Mouse (Mus musculus) bone marrow, adult 2 months (tissue): ENCODE measurements around the gene Nckap1l. TPM values are rescaled to one million over a fixed set of nuclear protein-coding genes. Genes with fewer than 3 reads are reported as not detected.

Source experiments
- H3K27ac ChIP-seq: fragments of 200-500 bp; 2 replicates; pipeline ENCODE4 v1.5.1; 2012; ENCODE audit warnings: low read depth, mild to moderate bottlenecking, control low read depth, inconsistent platforms, low read length; ENCODE audit not compliant: control insufficient read depth, poor library complexity, insufficient read depth
- H3K4me1 ChIP-seq: fragments of 200-500 bp; 2 replicates; pipeline ENCODE4 v1.6.1; 2011; ENCODE audit warnings: low read length; ENCODE audit not compliant: control insufficient read depth, insufficient read depth
- H3K4me3 ChIP-seq: fragments of 200-500 bp; replicated peaks from 2 replicates; pipeline ENCODE3; 2011; ENCODE audit warnings: mild to moderate bottlenecking, low read depth, low read length, control low read depth; ENCODE audit not compliant: control insufficient read depth
- CTCF ChIP-seq: fragments of 200-500 bp; IDR thresholded peaks from 2 replicates; pipeline ENCODE4 v1.5.1; 2011; ENCODE audit warnings: low read length, control low read depth; ENCODE audit not compliant: control insufficient read depth, insufficient read depth
- POLR2A ChIP-seq: fragments of 200-500 bp; IDR thresholded peaks from 2 replicates; pipeline ENCODE4 v1.6.1; 2011; ENCODE audit warnings: low read depth, mild to moderate bottlenecking, control low read depth, low read length, borderline replicate concordance; ENCODE audit not compliant: control insufficient read depth
- WGBS: fragments of 180-500 bp; shearing (Covaris S2); methylation state at CpG from one replicate; pipeline ENCODE4 v1.1.7; 2018; 5-methylcytosine and 5-hydroxymethylcytosine counted together
- polyA plus RNA-seq: library from polyadenylated mRNA; stranded (reverse); fragments of >200 nt; gene quantifications from 2 replicates; pipeline ENCODE4 v1.2.4, GENCODE M21; 2011; ENCODE audit warnings: low replicate concordance; ENCODE audit not compliant: missing spikeins, insufficient read depth, insufficient read length

Nckap1l gene
- polyA plus RNA-seq, 1 experiment: 65.9 TPM

DNA sequence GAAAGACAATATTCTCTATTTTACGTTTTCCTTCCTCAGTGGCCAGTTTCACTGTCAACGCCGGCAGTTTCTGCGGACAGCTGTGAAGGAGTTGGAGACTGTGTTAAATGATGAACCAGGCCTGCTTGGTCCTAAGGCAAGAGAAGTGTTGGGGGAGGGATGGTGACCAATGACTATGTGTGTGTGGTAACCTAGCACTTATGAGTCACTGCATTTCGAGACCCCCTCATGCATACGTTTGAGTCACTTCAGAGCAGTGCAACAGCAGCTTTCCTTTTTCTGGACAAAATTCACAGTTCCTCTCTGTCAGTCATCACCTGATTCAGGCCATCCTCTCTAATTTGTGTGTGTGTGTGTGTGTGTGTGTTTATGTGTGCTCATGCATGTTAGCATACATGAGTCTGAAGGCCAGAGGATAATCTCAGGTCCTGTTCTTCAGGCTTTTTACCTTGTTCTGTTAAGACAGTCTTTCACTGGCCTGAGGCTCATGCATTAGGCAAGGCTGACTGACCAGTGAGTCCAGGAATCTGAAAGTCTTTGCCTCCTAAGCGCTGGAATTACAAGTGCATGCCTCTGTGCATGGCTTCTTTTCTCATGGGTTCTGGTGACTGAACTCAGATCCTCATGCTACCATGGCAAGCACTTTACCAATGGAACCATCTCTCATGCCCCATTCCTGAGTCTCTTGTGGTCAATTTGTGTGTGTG lies 18.0 kb downstream of the Nckap1l start:
- H3K4me1 ChIP-seq: no peaks in the 10 kb centered on the region
- no peak for TF ChIP-seq CTCF
- TF ChIP-seq POLR2A: no peak

DNA sequence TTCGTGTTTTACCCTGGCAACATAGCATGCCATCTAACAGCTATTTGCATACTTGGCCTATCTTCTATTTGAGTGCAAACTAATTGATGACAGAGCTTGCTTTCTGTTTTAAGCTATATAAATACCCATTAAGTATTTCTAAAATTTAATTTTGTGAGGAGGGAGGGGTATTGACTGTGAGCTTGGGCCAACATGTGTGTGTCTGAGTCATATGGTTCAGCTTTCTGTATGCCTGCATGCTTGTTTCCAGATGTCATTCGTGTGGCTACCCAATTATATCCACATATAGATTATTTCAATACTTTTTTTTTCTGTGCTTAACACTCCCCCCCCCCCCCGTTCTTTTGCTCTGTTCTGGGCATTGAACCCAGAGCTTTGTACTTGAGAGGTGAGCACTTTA lies 18.7 kb downstream of the Nckap1l start:
- H3K27ac ChIP-seq: no peak overlapping the region
- 84% methylated on average over 3 of the region's 3 CpGs for WGBS
- H3K4me3 ChIP-seq: no peak overlapping the region
- TF ChIP-seq POLR2A (no peak), CTCF (no peak)
- no peaks in the 10 kb centered on the region for H3K4me1 ChIP-seq

More for the DNA sequence above, 18.0 kb downstream of the Nckap1l start:
- Histone ChIP-seq H3K27ac (no peak overlapping the region), H3K4me3 (no peak overlapping the region)
- 78% methylated on average over 7 of the region's 7 CpGs for WGBS

DNA sequence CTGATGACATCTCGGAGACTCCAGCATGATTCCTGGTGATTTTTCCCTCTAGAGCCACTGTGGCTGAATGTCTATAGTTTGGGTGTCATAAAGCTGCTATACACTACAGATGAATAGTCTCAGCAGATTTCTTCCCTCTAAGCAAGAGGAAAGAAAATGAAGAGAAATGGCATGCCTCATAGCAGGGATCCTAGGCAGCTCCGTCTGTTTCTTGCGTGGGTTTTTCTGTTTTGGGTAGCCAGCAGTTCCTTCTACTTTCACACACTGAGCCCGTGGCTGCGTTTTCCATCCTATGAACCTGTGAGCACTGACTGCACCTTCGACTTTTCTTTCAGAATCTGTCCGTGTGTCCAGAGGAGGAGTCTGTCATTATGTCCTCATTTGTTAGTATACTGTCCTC lies 19.6 kb downstream of the Nckap1l start:
- Histone ChIP-seq H3K4me1 (no peaks in the 10 kb centered on the region), H3K27ac (no peak overlapping the region), H3K4me3 (no peak overlapping the region)
- TF ChIP-seq POLR2A (no peak), CTCF (no peak)
- 86% methylated on average over 7 of the region's 7 CpGs for WGBS

DNA sequence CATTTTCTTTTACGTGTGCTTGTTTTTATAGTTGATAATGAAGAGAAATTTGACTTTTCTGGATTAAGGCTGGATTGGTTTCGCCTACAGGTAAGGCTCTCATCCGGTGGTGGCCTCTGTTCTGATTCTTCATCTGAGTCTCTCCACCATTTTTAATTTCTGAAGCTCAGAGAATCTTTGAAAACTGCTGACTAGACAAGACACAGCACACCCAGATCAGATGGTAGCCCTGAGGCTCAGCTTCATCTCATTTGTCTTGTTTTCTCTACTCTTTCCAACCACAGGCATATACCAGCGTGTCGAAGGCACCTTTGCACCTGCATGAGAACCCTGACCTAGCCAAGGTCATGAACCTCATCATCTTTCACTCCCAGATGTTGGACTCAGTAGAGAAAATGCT lies 20.2 kb downstream of the Nckap1l start:
- Histone ChIP-seq H3K4me3 (no peak overlapping the region), H3K4me1 (no peaks in the 10 kb centered on the region), H3K27ac (no peak overlapping the region)
- WGBS: 84% methylated on average over 5 of the region's 5 CpGs
- no peak for TF ChIP-seq CTCF
- TF ChIP-seq POLR2A: no peak

DNA sequence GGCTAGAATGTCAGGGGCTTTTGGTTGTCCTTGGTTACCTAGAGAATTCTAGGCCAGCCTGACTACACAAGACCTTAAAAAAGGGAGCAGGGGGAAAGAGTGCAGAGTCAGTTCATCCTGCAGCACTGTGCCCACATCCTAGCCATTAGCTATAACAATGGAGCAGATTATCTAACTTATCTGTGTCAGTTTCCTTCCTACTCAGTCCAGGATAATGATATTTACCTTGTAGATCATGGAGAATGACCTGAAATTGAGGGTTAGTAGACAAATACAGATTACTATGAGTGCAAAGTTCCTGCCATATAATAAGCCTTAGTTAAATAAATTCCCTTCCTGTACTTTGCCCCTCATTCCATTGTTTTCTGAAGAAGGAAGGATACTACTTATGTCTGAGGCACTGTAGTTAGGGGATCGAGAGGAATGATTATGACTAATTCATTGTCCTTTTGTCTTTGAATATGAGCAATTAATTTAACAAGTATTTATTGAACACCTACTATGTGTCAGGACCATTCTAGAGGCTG lies 25.5 kb downstream of the Nckap1l start:
- 80% methylated on average over 1 of the region's 1 CpGs for WGBS
- Histone ChIP-seq H3K4me3 (no peak overlapping the region), H3K4me1 (no peaks in the 10 kb centered on the region), H3K27ac (no peak overlapping the region)
- TF ChIP-seq POLR2A: no peak
- no peak for TF ChIP-seq CTCF

DNA sequence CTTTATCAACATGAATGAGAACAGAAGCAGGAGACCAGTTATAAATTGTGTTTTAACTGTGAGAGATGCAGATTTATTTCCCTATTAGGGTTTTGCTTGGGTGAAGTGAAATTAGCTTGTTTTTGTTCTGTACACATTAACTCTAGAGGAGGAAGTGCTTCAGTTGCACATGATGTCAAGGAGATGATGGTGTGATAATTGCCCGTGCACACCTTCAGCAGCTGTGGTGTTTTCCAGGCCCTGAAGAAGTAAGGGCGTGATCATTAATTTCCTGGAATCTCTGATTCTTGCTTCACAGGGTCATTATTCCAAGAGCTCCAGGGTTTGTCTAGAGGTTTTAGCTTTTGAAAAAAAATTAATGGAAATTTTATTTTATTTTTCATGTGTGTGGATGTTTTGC lies 26.5 kb downstream of the Nckap1l start:
- TF ChIP-seq POLR2A: no peak
- TF ChIP-seq CTCF: no peak
- Histone ChIP-seq H3K27ac (no peak overlapping the region), H3K4me1 (no peaks in the 10 kb centered on the region), H3K4me3 (no peak overlapping the region)
- WGBS: 68% methylated on average over 2 of the region's 2 CpGs

DNA sequence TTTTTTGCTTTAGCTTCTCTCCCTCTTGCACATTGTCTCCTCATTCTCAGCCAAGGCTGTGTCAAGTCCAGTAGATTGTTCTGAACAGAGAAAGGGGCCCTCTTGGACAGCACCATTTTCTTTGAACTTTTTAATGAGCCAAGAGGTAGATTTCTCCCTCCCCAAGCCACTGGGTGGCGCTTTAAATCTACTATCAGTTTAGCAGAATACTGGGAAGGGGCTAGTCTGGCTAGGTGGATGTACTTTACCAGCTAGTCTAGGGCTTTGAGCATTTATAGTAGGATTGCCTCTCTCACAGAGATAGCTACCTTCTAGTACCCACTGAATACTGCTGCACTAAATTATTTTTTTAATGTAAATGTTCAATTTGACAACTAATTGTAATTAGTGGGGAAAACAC lies 28.9 kb downstream of the Nckap1l start:
- 69% methylated on average over 1 of the region's 1 CpGs for WGBS
- Histone ChIP-seq H3K4me3 (no peak overlapping the region), H3K27ac (no peak overlapping the region), H3K4me1 (no peaks in the 10 kb centered on the region)
- TF ChIP-seq POLR2A (no peak), CTCF (no peak)

DNA sequence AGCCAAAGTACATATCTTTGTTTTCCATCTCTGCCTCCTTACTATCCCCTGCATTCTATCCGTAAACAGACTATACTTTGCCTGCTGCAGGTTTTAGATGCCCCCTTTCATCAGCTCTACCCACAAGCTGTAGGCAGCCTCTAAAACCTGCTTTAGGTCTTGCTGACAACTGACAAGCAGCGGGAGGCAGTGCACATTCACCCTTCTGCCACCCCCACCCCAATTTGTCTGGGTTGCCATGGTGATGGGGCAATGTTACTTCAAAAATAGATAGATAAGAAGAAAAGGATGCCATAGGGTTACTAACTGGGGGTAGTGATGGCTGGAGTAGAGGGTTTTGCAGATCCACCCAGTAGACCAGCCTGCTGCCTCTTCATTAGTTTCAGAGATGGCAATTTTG lies 30.9 kb downstream of the Nckap1l start:
- 84% methylated on average over 2 of the region's 2 CpGs for WGBS
- Histone ChIP-seq H3K4me1 (no peaks in the 10 kb centered on the region), H3K27ac (no peak overlapping the region), H3K4me3 (no peak overlapping the region)
- TF ChIP-seq CTCF (no peak), POLR2A (no peak)
